Mouse (Mus musculus): Measurements from ENCODE around the gene Vps9d1. TPM values are rescaled to one million over a fixed set of nuclear protein-coding genes. Genes with fewer than 3 reads are reported as not detected.
"Not testable (repeated sequence)": the region's sequence is repeated elsewhere in the genome, so short reads cannot be mapped to it uniquely, and the experiment has no call there.

Vps9d1 gene
- polyA plus RNA-seq, 1 experiment from 2014 or later: 5.6 TPM

DNA sequence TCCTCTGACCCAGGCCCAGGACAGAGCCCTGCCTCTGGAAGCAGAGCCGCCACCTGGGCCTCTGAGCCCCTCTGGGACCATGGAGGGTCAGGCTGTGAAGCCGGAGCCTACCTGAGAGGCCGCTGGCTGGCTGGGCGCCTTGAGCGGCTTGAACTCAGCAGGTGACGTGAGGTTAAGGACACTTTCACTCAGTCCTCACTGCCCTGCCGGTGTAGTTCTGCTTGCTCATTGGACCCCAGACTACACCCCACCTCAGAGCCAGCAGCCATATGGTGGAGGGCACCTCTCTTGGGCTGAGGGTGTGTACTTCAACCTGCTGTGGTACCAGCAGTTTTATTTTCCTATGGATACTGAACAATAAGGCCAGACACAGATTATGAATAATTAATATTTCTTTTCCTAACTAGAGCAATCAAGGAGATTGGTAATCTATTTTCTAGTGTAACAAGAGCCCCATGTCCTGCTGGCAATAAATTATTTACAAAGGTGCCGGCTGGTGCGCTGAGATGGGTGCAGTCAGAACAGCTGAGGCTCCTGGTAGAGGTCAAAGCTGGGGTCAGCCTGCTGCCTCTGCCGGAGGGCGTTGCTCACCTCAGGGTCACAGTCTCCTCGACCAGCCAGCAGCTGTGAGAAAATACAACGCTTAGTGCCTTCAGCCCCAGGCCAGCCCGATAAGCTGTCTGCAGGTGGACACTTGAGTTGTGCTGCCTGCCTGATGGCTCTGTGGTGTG is 13.9 kb upstream of the Vps9d1 start:
- Histone ChIP-seq H3K27me3 (ENCODE audit: control insufficient read depth, insufficient read depth, low read depth, low read length) (no peaks in the 10 kb centered on the region), H3K4me2 (ENCODE audit: low read depth, low read length) (no peak overlapping the region), H3K4me3 (ENCODE audit: low read depth, low read length) (no peak overlapping the region), H3K4me1 (ENCODE audit: control insufficient read depth, low read depth, low read length) (no peaks in the 10 kb centered on the region), H3K9ac (ENCODE audit: low read depth, low read length) (no peak overlapping the region), H3K36me3 (ENCODE audit: control insufficient read depth, insufficient read depth) (peaks cover 27% of the 10 kb centered on the region), H3K27ac (ENCODE audit: low read length) (no peak overlapping the region), H3K9me3 (replicated peaks; ENCODE audit: control insufficient read depth, low read length) (no peaks in the 10 kb centered on the region)
- ATAC-seq (ENCODE audit: low read depth): peak; percentile 51
- WGBS (ENCODE audit: insufficient replicate concordance): 76% methylated on average over 14 of the region's 14 CpGs

DNA sequence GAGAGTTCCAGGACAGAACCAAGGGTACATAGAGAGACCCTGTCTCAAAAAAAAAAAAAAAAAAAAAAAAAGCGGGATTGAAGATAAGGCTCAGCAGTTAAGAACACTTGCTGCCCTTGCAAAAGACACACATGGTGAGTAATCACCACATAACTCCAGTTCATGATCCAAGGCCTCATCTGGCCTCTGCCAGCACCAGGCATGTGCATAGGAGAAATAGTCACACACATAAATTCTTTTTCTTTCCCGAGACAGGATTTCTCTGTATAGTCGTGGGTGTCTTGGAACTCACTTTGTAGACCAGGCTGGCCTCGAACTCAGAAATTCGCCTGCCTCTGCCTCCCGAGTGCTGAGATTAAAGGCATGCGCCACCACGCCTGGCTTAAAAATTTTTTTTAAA is 3.4 kb upstream of the Vps9d1 start:
- not testable (repeated sequence) for H3K4me2 ChIP-seq (ENCODE audit: low read depth, low read length); H3K27me3 ChIP-seq (ENCODE audit: control insufficient read depth, insufficient read depth, low read depth, low read length); H3K9ac ChIP-seq (ENCODE audit: low read depth, low read length); H3K4me3 ChIP-seq (ENCODE audit: low read depth, low read length); ATAC-seq (ENCODE audit: low read depth); H3K27ac ChIP-seq (ENCODE audit: low read length); H3K9me3 ChIP-seq (replicated peaks; ENCODE audit: control insufficient read depth, low read length)
- peaks cover 22% of the 10 kb centered on the region for H3K4me1 ChIP-seq (ENCODE audit: control insufficient read depth, low read depth, low read length)
- H3K36me3 ChIP-seq (ENCODE audit: control insufficient read depth, insufficient read depth): peaks cover 12% of the 10 kb centered on the region
- WGBS (ENCODE audit: insufficient replicate concordance): 84% methylated on average over 8 of the region's 8 CpGs

DNA sequence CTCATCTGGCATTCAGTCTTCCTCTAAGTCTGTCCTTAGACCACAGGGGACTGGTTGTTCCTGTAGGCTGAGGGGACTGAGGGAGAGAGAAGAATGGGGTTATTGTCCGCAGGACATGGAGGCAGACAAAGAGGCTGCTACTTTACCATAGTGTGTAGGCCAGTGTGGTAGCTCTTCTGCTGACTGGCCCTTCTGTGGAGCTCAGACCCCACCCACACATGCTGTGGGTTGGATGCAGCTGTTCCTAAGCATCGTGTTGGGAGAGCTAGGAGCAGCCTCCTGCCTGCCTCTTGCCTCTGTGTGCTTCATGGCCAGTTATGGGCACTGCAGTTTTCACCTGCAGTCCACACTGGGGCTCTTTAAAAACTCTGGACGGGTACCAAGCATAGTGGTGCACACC is 3.0 kb upstream of the Vps9d1 start:
- H3K27me3 ChIP-seq (ENCODE audit: control insufficient read depth, insufficient read depth, low read depth, low read length): no peaks in the 10 kb centered on the region
- no peak overlapping the region for H3K4me3 ChIP-seq (ENCODE audit: low read depth, low read length)
- H3K9me3 ChIP-seq (replicated peaks; ENCODE audit: control insufficient read depth, low read length): no peaks in the 10 kb centered on the region
- H3K9ac ChIP-seq (ENCODE audit: low read depth, low read length): no peak overlapping the region
- peaks cover 12% of the 10 kb centered on the region for H3K36me3 ChIP-seq (ENCODE audit: control insufficient read depth, insufficient read depth)
- H3K4me1 ChIP-seq (ENCODE audit: control insufficient read depth, low read depth, low read length): peaks cover 25% of the 10 kb centered on the region
- no peak overlapping the region for H3K4me2 ChIP-seq (ENCODE audit: low read depth, low read length)
- no peak overlapping the region for H3K27ac ChIP-seq (ENCODE audit: low read length)
- no peak for ATAC-seq (ENCODE audit: low read depth)
- 79% methylated on average over 3 of the region's 3 CpGs for WGBS (ENCODE audit: insufficient replicate concordance)

DNA sequence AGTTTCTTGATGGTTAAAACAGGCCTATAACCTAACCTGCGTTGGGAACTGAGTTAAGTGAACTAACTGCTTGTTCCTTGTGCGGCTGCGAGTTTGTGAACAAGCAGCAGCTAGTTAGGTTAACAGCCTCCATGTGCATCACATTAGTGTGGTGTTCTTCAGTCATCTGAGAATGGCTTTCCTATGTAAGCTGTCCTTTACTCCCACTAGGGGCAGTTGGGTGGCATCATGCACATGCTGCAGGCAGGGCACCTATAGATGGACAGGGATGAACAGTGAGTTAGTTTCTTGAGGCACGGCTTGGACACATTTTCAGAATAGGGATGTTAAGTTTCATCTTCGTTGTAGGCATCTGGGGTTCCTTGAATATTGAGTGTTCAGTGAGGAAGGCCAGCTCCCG is 1.0 kb upstream of the Vps9d1 start:
- WGBS (ENCODE audit: insufficient replicate concordance): 58% methylated on average over 6 of the region's 6 CpGs

DNA sequence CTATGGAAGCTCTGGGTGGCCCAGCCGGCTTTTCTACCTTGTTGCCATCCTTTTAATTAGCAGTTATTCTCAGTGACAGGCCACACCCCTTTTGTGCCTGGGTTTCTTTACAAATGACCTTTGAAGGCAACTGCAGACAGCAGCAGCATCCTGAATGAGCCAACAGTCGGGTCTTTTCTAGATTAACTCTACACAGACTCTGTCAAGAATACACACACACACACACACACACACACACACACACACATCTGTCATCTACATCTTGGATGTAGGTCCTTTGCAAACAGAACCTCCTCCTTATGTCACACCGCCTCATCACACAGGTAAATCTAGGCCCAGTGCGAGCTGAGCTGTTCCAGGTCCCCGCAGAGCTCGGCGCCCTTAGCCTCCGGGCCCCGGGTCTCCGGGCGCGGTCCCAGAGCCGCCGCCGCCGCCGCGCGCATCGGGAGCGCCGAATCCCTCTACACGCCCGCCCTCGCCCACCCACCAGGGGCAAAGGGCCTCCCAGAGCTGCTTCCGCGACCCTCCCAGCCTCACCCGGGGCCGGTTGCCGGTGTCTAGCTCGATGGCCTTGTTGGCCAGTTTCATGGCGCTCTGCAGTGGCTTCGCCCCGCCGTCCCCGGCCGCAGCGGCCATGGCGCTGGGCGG is 573 bp downstream of the Vps9d1 start:
- H3K36me3 ChIP-seq (ENCODE audit: control insufficient read depth, insufficient read depth): peaks cover 15% of the 10 kb centered on the region
- WGBS (ENCODE audit: insufficient replicate concordance): under 1% methylated on average over 40 of the region's 40 CpGs
- peak; percentile 18 for ATAC-seq (ENCODE audit: low read depth)

More for the DNA sequence above, 1.0 kb upstream of the Vps9d1 start:
- Histone ChIP-seq H3K4me2 (ENCODE audit: low read depth, low read length) (peak overlapping the region; percentile 96), H3K27me3 (ENCODE audit: control insufficient read depth, insufficient read depth, low read depth, low read length) (no peaks in the 10 kb centered on the region), H3K4me3 (ENCODE audit: low read depth, low read length) (peak overlapping the region; percentile 99), H3K36me3 (ENCODE audit: control insufficient read depth, insufficient read depth) (peaks cover 19% of the 10 kb centered on the region), H3K9me3 (replicated peaks; ENCODE audit: control insufficient read depth, low read length) (no peaks in the 10 kb centered on the region), H3K27ac (ENCODE audit: low read length) (no peak overlapping the region; the same call in 1 of the 2 replicates), H3K4me1 (ENCODE audit: control insufficient read depth, low read depth, low read length) (peaks cover 25% of the 10 kb centered on the region), H3K9ac (ENCODE audit: low read depth, low read length) (peak overlapping the region; percentile 97)
- no peak for ATAC-seq (ENCODE audit: low read depth)

DNA sequence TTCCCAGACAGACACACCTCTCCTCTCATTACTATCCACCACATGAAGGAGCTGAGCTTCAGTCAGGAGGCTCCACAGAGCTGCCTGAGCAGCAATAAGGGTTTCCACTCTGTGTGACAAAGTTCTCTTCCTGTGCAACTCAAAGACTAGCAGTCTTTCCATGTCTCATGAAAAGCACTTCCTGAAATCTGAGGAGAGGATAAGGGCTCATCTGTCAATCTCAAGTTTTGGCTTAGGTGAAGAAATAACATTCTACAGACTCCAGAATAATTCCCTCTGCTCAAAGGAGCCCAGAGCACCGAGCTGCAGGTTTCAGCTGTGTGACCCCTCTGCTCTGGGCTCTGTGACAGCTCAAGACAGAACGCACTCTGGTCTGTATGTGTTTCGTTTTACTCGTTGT is 1.2 kb downstream of the Vps9d1 start:
- H3K27me3 ChIP-seq (ENCODE audit: control insufficient read depth, insufficient read depth, low read depth, low read length): no peaks in the 10 kb centered on the region

More for the DNA sequence above, 573 bp downstream of the Vps9d1 start:
- H3K9ac ChIP-seq (ENCODE audit: low read depth, low read length): peak overlapping the region; percentile 97
- peak overlapping the region; percentile 81 for H3K27ac ChIP-seq (ENCODE audit: low read length)
- H3K4me3 ChIP-seq (ENCODE audit: low read depth, low read length): peak overlapping the region; percentile 99
- no peaks in the 10 kb centered on the region for H3K9me3 ChIP-seq (replicated peaks; ENCODE audit: control insufficient read depth, low read length)
- H3K4me1 ChIP-seq (ENCODE audit: control insufficient read depth, low read depth, low read length): peaks cover 25% of the 10 kb centered on the region
- H3K27me3 ChIP-seq (ENCODE audit: control insufficient read depth, insufficient read depth, low read depth, low read length): no peaks in the 10 kb centered on the region
- peak overlapping the region; percentile 96 for H3K4me2 ChIP-seq (ENCODE audit: low read depth, low read length)

DNA sequence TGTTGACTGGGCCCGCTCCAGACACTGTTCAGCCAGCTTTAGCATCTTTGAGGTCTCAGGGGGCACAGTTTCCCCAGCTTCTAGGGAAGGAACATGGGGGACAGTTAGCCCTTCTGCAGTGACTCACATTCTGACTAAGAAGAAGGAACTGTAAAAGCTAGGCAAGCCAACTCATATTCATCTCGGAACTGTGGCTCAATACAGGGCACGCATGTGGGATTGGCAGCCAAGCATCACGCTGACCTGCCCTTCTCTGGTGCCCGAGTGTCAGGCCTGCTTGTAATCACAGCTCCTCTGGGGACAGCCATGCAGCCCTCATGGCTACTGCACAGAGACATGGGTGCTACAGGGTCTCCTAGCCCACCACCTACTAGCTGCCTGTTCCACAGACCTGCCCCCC is 3.2 kb downstream of the Vps9d1 start:
- Histone ChIP-seq H3K4me3 (ENCODE audit: low read depth, low read length) (no peak overlapping the region), H3K9me3 (replicated peaks; ENCODE audit: control insufficient read depth, low read length) (no peaks in the 10 kb centered on the region), H3K27ac (ENCODE audit: low read length) (no peak overlapping the region), H3K4me2 (ENCODE audit: low read depth, low read length) (no peak overlapping the region), H3K36me3 (ENCODE audit: control insufficient read depth, insufficient read depth) (peaks cover 11% of the 10 kb centered on the region), H3K4me1 (ENCODE audit: control insufficient read depth, low read depth, low read length) (peaks cover 24% of the 10 kb centered on the region), H3K27me3 (ENCODE audit: control insufficient read depth, insufficient read depth, low read depth, low read length) (no peaks in the 10 kb centered on the region), H3K9ac (ENCODE audit: low read depth, low read length) (no peak overlapping the region)
- no peak for ATAC-seq (ENCODE audit: low read depth)
- WGBS (ENCODE audit: insufficient replicate concordance): 79% methylated on average over 5 of the region's 5 CpGs

More for the DNA sequence above, 1.2 kb downstream of the Vps9d1 start:
- no peaks in the 10 kb centered on the region for H3K9me3 ChIP-seq (replicated peaks; ENCODE audit: control insufficient read depth, low read length)
- peaks cover 15% of the 10 kb centered on the region for H3K36me3 ChIP-seq (ENCODE audit: control insufficient read depth, insufficient read depth)
- peak overlapping the region; percentile 99 for H3K4me3 ChIP-seq (ENCODE audit: low read depth, low read length)
- H3K4me2 ChIP-seq (ENCODE audit: low read depth, low read length): peak overlapping the region; percentile 96
- H3K4me1 ChIP-seq (ENCODE audit: control insufficient read depth, low read depth, low read length): peaks cover 25% of the 10 kb centered on the region
- 45% methylated on average over 4 of the region's 4 CpGs for WGBS (ENCODE audit: insufficient replicate concordance)
- H3K27ac ChIP-seq (ENCODE audit: low read length): peak overlapping the region; percentile 18; the same call in 1 of the 2 replicates
- no peak for ATAC-seq (ENCODE audit: low read depth)
- peak overlapping the region; percentile 97 for H3K9ac ChIP-seq (ENCODE audit: low read depth, low read length)

DNA sequence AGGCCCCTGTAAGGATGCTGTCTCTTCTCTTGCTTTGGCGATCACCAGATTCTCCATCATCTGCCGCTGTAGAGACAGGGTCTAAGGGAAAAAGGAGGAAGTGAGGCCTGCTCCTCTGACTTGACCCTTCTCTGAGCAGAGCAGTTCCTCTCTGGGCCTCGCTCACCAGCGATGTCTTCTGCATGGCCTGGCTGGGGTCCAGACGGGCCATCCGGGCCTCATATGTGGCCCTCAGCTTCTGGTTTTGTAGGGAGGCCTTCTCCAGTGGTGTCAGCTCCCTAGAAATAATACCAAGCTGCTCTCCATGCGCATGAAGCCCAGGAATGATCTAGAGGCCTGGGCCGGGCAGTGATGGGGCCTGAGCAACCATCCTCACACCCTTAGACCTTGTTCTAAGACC is 5.6 kb downstream of the Vps9d1 start:
- H3K4me1 ChIP-seq (ENCODE audit: control insufficient read depth, low read depth, low read length): peaks cover 12% of the 10 kb centered on the region
- no peak overlapping the region for H3K4me3 ChIP-seq (ENCODE audit: low read depth, low read length)
- no peaks in the 10 kb centered on the region for H3K9me3 ChIP-seq (replicated peaks; ENCODE audit: control insufficient read depth, low read length)
- peaks cover 11% of the 10 kb centered on the region for H3K36me3 ChIP-seq (ENCODE audit: control insufficient read depth, insufficient read depth)
- no peak overlapping the region for H3K27ac ChIP-seq (ENCODE audit: low read length)
- no peak for ATAC-seq (ENCODE audit: low read depth)
- WGBS (ENCODE audit: insufficient replicate concordance): 56% methylated on average over 8 of the region's 8 CpGs
- no peaks in the 10 kb centered on the region for H3K27me3 ChIP-seq (ENCODE audit: control insufficient read depth, insufficient read depth, low read depth, low read length)
- no peak overlapping the region for H3K4me2 ChIP-seq (ENCODE audit: low read depth, low read length)
- no peak overlapping the region for H3K9ac ChIP-seq (ENCODE audit: low read depth, low read length)

DNA sequence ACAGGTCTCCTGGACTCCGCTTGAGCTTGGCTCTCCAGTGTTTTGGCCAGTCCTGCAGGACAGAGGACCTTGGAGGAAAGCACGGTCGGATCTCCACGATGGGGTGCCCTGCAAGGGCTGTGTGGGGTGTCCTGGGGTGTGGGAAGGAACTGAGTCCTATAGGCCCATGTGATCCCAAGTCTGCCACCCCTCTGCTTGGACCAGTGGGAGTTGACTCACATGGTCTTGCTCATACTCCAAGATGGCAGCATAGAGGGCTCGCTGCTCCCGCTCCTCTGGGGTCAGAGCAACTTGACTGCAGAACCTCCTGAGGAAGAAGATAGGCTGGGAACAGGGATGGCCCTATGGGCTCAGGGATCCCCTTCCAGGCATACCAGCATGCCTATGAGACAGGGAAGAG is 6.4 kb downstream of the Vps9d1 start:
- peaks cover 11% of the 10 kb centered on the region for H3K36me3 ChIP-seq (ENCODE audit: control insufficient read depth, insufficient read depth)
- ATAC-seq (ENCODE audit: low read depth): no peak
- WGBS (ENCODE audit: insufficient replicate concordance): 91% methylated on average over 6 of the region's 6 CpGs

More for the DNA sequence above, 6.4 kb downstream of the Vps9d1 start:
- H3K27ac ChIP-seq (ENCODE audit: low read length): no peak overlapping the region
- no peak overlapping the region for H3K9ac ChIP-seq (ENCODE audit: low read depth, low read length)
- H3K27me3 ChIP-seq (ENCODE audit: control insufficient read depth, insufficient read depth, low read depth, low read length): no peaks in the 10 kb centered on the region
- H3K4me3 ChIP-seq (ENCODE audit: low read depth, low read length): no peak overlapping the region
- no peaks in the 10 kb centered on the region for H3K9me3 ChIP-seq (replicated peaks; ENCODE audit: control insufficient read depth, low read length)
- H3K4me1 ChIP-seq (ENCODE audit: control insufficient read depth, low read depth, low read length): peaks cover 9% of the 10 kb centered on the region
- H3K4me2 ChIP-seq (ENCODE audit: low read depth, low read length): no peak overlapping the region

Measured in liver, embryonic 16.5 days (tissue).